8 mouse cellular contexts compared by ENCODE assay signal in genomic region chr3:145989576-145990081, GRCm38 (mm10). TPM values are rescaled to one million over a fixed set of nuclear protein-coding genes. Genes with fewer than 3 reads are reported as not detected.
DNase-seq lines count a peak whose midpoint lies in the region; ATAC-seq and TF ChIP-seq lines count a peak whose summit lies in the region.

No protein-coding gene starts in this region.

- peaks cover 8% of the 10 kb centered on the region; the same call in 1 of the 2 replicates for H3K27me3 ChIP-seq in lung, embryonic 14.5 days (ENCODE audit: insufficient read depth, low read length)
- H3K27me3 ChIP-seq in embryonic facial prominence, embryonic 11.5 days (ENCODE audit: control insufficient read depth, insufficient read depth, low read length): no peaks in the 10 kb centered on the region; the same call in 1 of the 2 replicates
- peaks cover 34% of the 10 kb centered on the region for H3K27me3 ChIP-seq in limb, embryonic 10.5 days (ENCODE audit: low read depth, poor library complexity, severe bottlenecking)

- peak overlapping the region; percentile 94; the same call in 1 of the 2 replicates for H3K27ac ChIP-seq in lung, embryonic 14.5 days (ENCODE audit: low read depth)
- no peak overlapping the region for H3K27ac ChIP-seq in embryonic facial prominence, embryonic 11.5 days (replicated peaks; ENCODE audit: low read depth, low read length)
- H3K27ac ChIP-seq in limb, embryonic 10.5 days: no peak overlapping the region

- ATAC-seq in lung, embryonic 14.5 days (ENCODE audit: insufficient read depth): no peak
- no peak for ATAC-seq in embryonic facial prominence, embryonic 11.5 days (replicated peaks; ENCODE audit: insufficient number of reproducible peaks, low FRiP score, low TSS enrichment, low read depth)

- peak overlapping the region; percentile 82 for H3K9ac ChIP-seq in lung, embryonic 14.5 days
- no peak overlapping the region; the same call in 1 of the 2 replicates for H3K9ac ChIP-seq in embryonic facial prominence, embryonic 11.5 days (replicated peaks; ENCODE audit: low read length)

- peaks cover 5% of the 10 kb centered on the region for H3K4me1 ChIP-seq in lung, embryonic 14.5 days (ENCODE audit: insufficient read depth)
- no peaks in the 10 kb centered on the region for H3K4me1 ChIP-seq in embryonic facial prominence, embryonic 11.5 days (ENCODE audit: control insufficient read depth, insufficient read depth, low read length)
- H3K4me1 ChIP-seq in limb, embryonic 10.5 days: peaks cover 32% of the 10 kb centered on the region

- peak; percentile 39 for TF ChIP-seq CTCF in lung, embryonic 14.5 days (IDR thresholded peaks at IDR 0.05; ENCODE audit: low read depth)

- no peaks in the 10 kb centered on the region for H3K9me3 ChIP-seq in lung, embryonic 14.5 days (ENCODE audit: low read depth, low read length)
- no peaks in the 10 kb centered on the region for H3K9me3 ChIP-seq in embryonic facial prominence, embryonic 11.5 days (replicated peaks; ENCODE audit: control insufficient read depth, low read length)
- no peaks in the 10 kb centered on the region for H3K9me3 ChIP-seq in limb, embryonic 10.5 days (replicated peaks)

- DNase-seq in lung, embryonic 14.5 days: peak; percentile 56
- no peak for DNase-seq in lung, postnatal 36 days
- no peak for DNase-seq in embryonic facial prominence, embryonic 11.5 days (ENCODE audit: low spot score)
- DNase-seq in limb, embryonic 10.5 days (ENCODE audit: low spot score): no peak
- peak; percentile 32 for DNase-seq in retina, postnatal 1 day
- DNase-seq in layer of hippocampus, adult 11-12 months (ENCODE audit: low spot score): no peak
- no peak for DNase-seq in layer of hippocampus, adult 18-20 months (ENCODE audit: low spot score in 2 of 2)
- no peak for DNase-seq in adrenal gland, postnatal 25 days

- peak overlapping the region; percentile 67 for H3K4me3 ChIP-seq in lung, embryonic 14.5 days (ENCODE audit: low read depth, low read length)
- H3K4me3 ChIP-seq in embryonic facial prominence, embryonic 11.5 days (ENCODE audit: low read depth, low read length): peak overlapping the region; percentile 73
- H3K4me3 ChIP-seq in limb, embryonic 10.5 days: peak overlapping the region; percentile 75

- peak overlapping the region; percentile 81 for H3K4me2 ChIP-seq in lung, embryonic 14.5 days
- peak overlapping the region; percentile 91 for H3K4me2 ChIP-seq in embryonic facial prominence, embryonic 11.5 days (ENCODE audit: low read depth, low read length)

- H3K36me3 ChIP-seq in lung, embryonic 14.5 days (ENCODE audit: insufficient read depth): no peaks in the 10 kb centered on the region
- H3K36me3 ChIP-seq in embryonic facial prominence, embryonic 11.5 days (replicated peaks; ENCODE audit: control insufficient read depth, insufficient read depth, low read depth, low read length): no peaks in the 10 kb centered on the region
- H3K36me3 ChIP-seq in limb, embryonic 10.5 days: peaks cover 4% of the 10 kb centered on the region; the same call in 1 of the 2 replicates

- 6% methylated on average over 11 of the region's 11 CpGs for WGBS in lung, embryonic 14.5 days
- 7% methylated on average over 11 of the region's 11 CpGs for WGBS in embryonic facial prominence, embryonic 11.5 days
- WGBS in limb, embryonic 10.5 days: 10% methylated on average over 11 of the region's 11 CpGs

RNA-seq across cellular contexts. Expression of gene Syde2, which starts 2.0 kb away (rescaled TPM):
- 2.5 and 3.2 TPM in 2 replicates for polyA plus RNA-seq in lung, embryonic 14.5 days (2014; fragmentation: Nextera tagmentation; extraction: Ambion mirVana)
- 1.9 and 2.0 TPM in 2 replicates for polyA plus RNA-seq in embryonic facial prominence, embryonic 11.5 days (2014; fragmentation: Nextera tagmentation; extraction: Ambion mirVana)
- 1.2 and 1.3 TPM in 2 replicates for polyA plus RNA-seq in limb, embryonic 10.5 days (2016; fragmentation: Nextera tagmentation; extraction: Ambion mirVana)
- 1 to 10 TPM; 3.6 to 4.2 TPM for total RNA-seq in layer of hippocampus, adult 18-20 months (2021)
- 7.9 and 9.2 TPM in 2 replicates for total RNA-seq in adrenal gland, postnatal 25 days (2021)

RNA-seq across cellular contexts. Expression of gene 2410004B18Rik, which starts 51.8 kb away (rescaled TPM):
- 50.7 and 52.7 TPM in 2 replicates for polyA plus RNA-seq in lung, embryonic 14.5 days (2014; fragmentation: Nextera tagmentation; extraction: Ambion mirVana)
- 57.8 and 70.0 TPM in 2 replicates for polyA plus RNA-seq in embryonic facial prominence, embryonic 11.5 days (2014; fragmentation: Nextera tagmentation; extraction: Ambion mirVana)
- polyA plus RNA-seq in limb, embryonic 10.5 days (2016; fragmentation: Nextera tagmentation; extraction: Ambion mirVana): 50.1 and 52.4 TPM in 2 replicates
- 10 to 100 TPM; 37.1 to 38.2 TPM for total RNA-seq in layer of hippocampus, adult 18-20 months (2021)
- total RNA-seq in adrenal gland, postnatal 25 days (2021): 23.7 and 28.7 TPM in 2 replicates

Comparison
In these comparisons a context has a peak if more than half of its experiments do, and no peak if none do; other contexts are left out.
1. DNase-seq: peak in lung, embryonic 14.5 days (single experiment) and retina, postnatal 1 day (single experiment); none in lung, postnatal 36 days (single experiment), embryonic facial prominence, embryonic 11.5 days (single experiment), limb, embryonic 10.5 days (single experiment), layer of hippocampus, adult 11-12 months (single experiment), layer of hippocampus, adult 18-20 months (0 of 2) and adrenal gland, postnatal 25 days (single experiment).
2. Peak in every context shown above with its lines, with median percentiles within 50 percentile points of each other: H3K4me3 ChIP-seq.